Mouse (Mus musculus) heart, postnatal 4 days (tissue): ENCODE measurements at regions not wholly inside any gene's neighbourhood (a gene's known extent, or its start where the extent isn't known, plus 50 kb on each side); places are given as distances from the start of the nearest gene placed in this dataset.
A peak's percentile ranks its signal among the peaks of the same experiment; 100 is the strongest.

Experiments used
- DNase-seq: peaks from one replicate; pipeline ENCODE4 v3.0.0; 2021

- no peak for DNase-seq
Observed at GRCm38 (mm10) chr5:95864252-95864651, 88.5 kb downstream of the E330014E10Rik start.

GRCm38 (mm10) chr5:95864725-95865492, 89.1 kb downstream of the E330014E10Rik start:
- DNase-seq: no peak

- DNase-seq: no peak
Observed at GRCm38 (mm10) chr5:95865516-95865915, 89.7 kb downstream of the E330014E10Rik start.

- DNase-seq: no peak
Observed at GRCm38 (mm10) chr5:95866848-95867495, 89.8 kb upstream of the Cxcl13 start.

- DNase-seq: no peak
Observed at GRCm38 (mm10) chr5:95870336-95870845, 86.4 kb upstream of the Cxcl13 start.

GRCm38 (mm10) chr5:95874969-95875368, 81.8 kb upstream of the Cxcl13 start:
- no peak for DNase-seq

GRCm38 (mm10) chr5:95880914-95881313, 75.8 kb upstream of the Cxcl13 start:
- peak; percentile 65 for DNase-seq
